Mouse (Mus musculus) forebrain, embryonic 13.5 days (tissue): ENCODE measurements around the gene Kiz. TPM values are rescaled to one million over a fixed set of nuclear protein-coding genes. Genes with fewer than 3 reads are reported as not detected.

Experiments
- ATAC-seq: fragments of 200-750 bp; cut with Nextera tagmentation; 2 replicates; pipeline ENCODE4 v1.8.0; 2017
- H3K27ac ChIP-seq: fragments of 300-500 bp; sonication (generic); 2 replicates; pipeline ENCODE4 v1.5.1; 2015; ENCODE audit warnings: inconsistent platforms, mild to moderate bottlenecking, moderate library complexity
- H3K27me3 ChIP-seq: fragments of 300-500 bp; sonication (generic); 2 replicates; pipeline ENCODE4 v1.6.1; 2015; ENCODE audit warnings: mild to moderate bottlenecking, inconsistent platforms
- H3K36me3 ChIP-seq: fragments of 300-500 bp; sonication (generic); 2 replicates; pipeline ENCODE4 v1.6.1; 2015; ENCODE audit warnings: mild to moderate bottlenecking, inconsistent platforms; ENCODE audit not compliant: poor library complexity, severe bottlenecking
- H3K4me1 ChIP-seq: fragments of 300-500 bp; sonication (generic); 2 replicates; pipeline ENCODE4 v1.6.1; 2015; ENCODE audit warnings: inconsistent platforms
- H3K4me2 ChIP-seq: fragments of 300-500 bp; sonication (generic); 2 replicates; pipeline ENCODE4 v1.6.1; 2015; ENCODE audit warnings: inconsistent platforms, mild to moderate bottlenecking, moderate library complexity
- H3K4me3 ChIP-seq: fragments of 300-500 bp; sonication (generic); 2 replicates; pipeline ENCODE4 v1.5.1; 2015; ENCODE audit warnings: mild to moderate bottlenecking, inconsistent platforms
- H3K9ac ChIP-seq: fragments of 300-500 bp; sonication (generic); 2 replicates; pipeline ENCODE4 v1.6.1; 2015; ENCODE audit warnings: mild to moderate bottlenecking, inconsistent platforms
- H3K9me3 ChIP-seq: fragments of 300-500 bp; sonication (generic); replicated peaks from 2 replicates; pipeline ENCODE4 v1.6.1; 2016; ENCODE audit warnings: inconsistent platforms
- WGBS: fragments of 180-500 bp; shearing (Covaris S2); methylation state at CpG from one replicate; pipeline ENCODE4 v1.1.7; 2015; 5-methylcytosine and 5-hydroxymethylcytosine counted together
- polyA plus RNA-seq: library from polyadenylated mRNA; unstranded; fragments of >200 nt; fragmentation: Nextera tagmentation; extraction: Ambion mirVana; gene quantifications from 2 replicates; pipeline ENCODE4 v1.2.1, GENCODE M21; 2015

Kiz gene
- polyA plus RNA-seq: 28.0 and 28.1 TPM in 2 replicates

GRCm38 (mm10) chr2:146855599-146856039, at the start of gene Kiz:
TSS of gene Kiz (plus strand) at chr2:146855864.
- ATAC-seq: peak; percentile 99
- H3K9me3 ChIP-seq: no peaks in the 10 kb centered on the region
- under 1% methylated on average over 31 of the region's 32 CpGs for WGBS
- H3K4me3 ChIP-seq: peak within 1 kb of the TSS; percentile 68
- H3K4me1 ChIP-seq: no peaks in the 10 kb centered on the region
- no peaks in the 10 kb centered on the region for H3K27me3 ChIP-seq
- peak within 1 kb of the TSS; percentile 82 for H3K4me2 ChIP-seq
- peak within 1 kb of the TSS; percentile 79 for H3K9ac ChIP-seq
- no peaks in the 10 kb centered on the region for H3K36me3 ChIP-seq
- peak within 1 kb of the TSS; percentile 78 for H3K27ac ChIP-seq

DNA sequence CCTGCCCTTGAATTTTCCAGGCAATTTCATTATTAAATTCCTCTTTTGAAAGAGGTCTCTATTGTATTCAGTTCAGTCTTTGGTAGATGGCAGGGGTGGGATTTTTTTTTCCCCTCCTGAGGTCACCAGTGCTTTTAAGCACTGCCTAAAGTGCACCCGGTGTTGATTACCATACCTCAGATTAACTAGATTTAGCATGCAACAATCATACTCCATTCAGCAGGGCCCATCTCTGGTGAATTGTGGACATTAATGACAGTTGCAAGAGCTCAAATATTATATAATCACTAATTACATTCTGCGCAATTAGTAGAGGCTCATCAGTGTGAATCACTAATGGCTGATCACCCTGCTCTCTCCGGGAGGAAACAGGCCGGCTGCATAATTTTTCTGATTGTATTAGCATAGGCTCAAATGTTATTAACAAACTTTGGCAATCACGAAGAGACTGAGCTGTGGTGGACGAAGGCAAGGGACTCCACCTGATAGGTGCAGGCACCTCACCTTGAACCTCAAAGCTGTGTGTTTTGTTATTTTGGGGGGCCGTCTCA, 45.9 kb upstream of the Kiz start:
- ATAC-seq: peak; percentile 65; the same call in 1 of the 2 replicates
- H3K9me3 ChIP-seq: no peaks in the 10 kb centered on the region

DNA sequence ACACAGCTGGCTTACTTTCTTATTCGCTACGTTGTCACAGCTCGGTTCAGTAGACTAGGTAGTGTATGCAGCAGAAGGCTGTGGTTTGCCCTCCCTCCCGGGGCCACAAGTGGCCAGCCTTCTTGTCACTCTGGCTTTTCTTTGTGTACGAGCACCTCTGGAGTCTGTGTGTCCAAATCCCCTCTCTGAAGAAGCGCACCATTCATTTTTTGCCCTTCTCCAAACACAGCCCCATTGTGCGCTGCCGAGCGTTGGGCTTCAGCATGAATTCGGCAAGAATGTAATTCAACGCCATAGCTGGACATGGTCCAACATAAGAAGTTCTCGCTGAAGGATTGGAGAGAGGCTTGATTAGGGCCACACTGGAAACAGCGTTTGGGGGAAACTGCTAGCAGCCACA, 45.0 kb upstream of the Kiz start:
- Histone ChIP-seq H3K27ac (no peak overlapping the region), H3K4me3 (no peak overlapping the region), H3K4me2 (peak overlapping the region; percentile 31), H3K4me1 (peaks cover 15% of the 10 kb centered on the region), H3K9me3 (no peaks in the 10 kb centered on the region), H3K36me3 (no peaks in the 10 kb centered on the region), H3K27me3 (0 out of 2 replicates have a peak, but pooled peaks cover 2% of the 10 kb centered on the region), H3K9ac (no peak overlapping the region)
- 17% methylated on average over 13 of the region's 13 CpGs for WGBS
- ATAC-seq: peak; percentile 62; the same call in 1 of the 2 replicates

More for the DNA sequence above, 45.9 kb upstream of the Kiz start:
- 64% methylated on average over 7 of the region's 7 CpGs for WGBS
- Histone ChIP-seq H3K4me3 (no peak overlapping the region), H3K36me3 (no peaks in the 10 kb centered on the region), H3K4me2 (no peak overlapping the region), H3K4me1 (peaks cover 15% of the 10 kb centered on the region), H3K27ac (no peak overlapping the region), H3K9ac (no peak overlapping the region), H3K27me3 (0 out of 2 replicates have a peak, but pooled peaks cover 2% of the 10 kb centered on the region)

GRCm38 (mm10) chr2:146814978-146815377, 40.7 kb upstream of the Kiz start:
- Histone ChIP-seq H3K36me3 (no peaks in the 10 kb centered on the region), H3K27ac (no peak overlapping the region), H3K9me3 (no peaks in the 10 kb centered on the region), H3K4me2 (no peak overlapping the region), H3K4me1 (peaks cover 9% of the 10 kb centered on the region; the same call in 1 of the 2 replicates), H3K9ac (no peak overlapping the region), H3K27me3 (no peaks in the 10 kb centered on the region), H3K4me3 (no peak overlapping the region)
- ATAC-seq: peak; percentile 30; the same call in 1 of the 2 replicates
- WGBS: 89% methylated on average over 7 of the region's 7 CpGs

DNA sequence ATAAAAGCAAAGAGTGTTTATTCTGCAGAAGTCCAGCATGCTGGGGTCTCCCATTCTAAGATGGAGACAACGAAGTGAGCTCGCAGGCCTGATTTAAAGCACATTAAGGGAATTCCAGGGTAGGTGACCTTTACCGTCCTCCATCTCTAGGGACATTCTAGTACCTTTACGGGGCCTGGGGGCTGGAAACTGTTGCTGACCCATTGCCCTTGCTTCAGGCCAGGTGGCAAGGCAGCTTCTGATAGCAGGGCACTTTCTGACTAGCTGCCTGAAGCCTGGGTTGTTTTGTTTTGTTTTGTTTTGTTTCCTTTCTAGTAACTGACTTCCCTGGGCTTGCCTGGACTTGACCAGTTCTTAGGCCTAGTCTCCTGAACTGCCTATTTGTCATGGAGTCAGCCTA, 36.6 kb upstream of the Kiz start:
- Histone ChIP-seq H3K4me3 (no peak overlapping the region), H3K27ac (no peak overlapping the region), H3K36me3 (no peaks in the 10 kb centered on the region), H3K4me2 (no peak overlapping the region), H3K27me3 (peaks cover 6% of the 10 kb centered on the region), H3K9ac (no peak overlapping the region), H3K4me1 (peaks cover 12% of the 10 kb centered on the region), H3K9me3 (no peaks in the 10 kb centered on the region)
- ATAC-seq: no peak
- WGBS: 95% methylated on average over 4 of the region's 4 CpGs

DNA sequence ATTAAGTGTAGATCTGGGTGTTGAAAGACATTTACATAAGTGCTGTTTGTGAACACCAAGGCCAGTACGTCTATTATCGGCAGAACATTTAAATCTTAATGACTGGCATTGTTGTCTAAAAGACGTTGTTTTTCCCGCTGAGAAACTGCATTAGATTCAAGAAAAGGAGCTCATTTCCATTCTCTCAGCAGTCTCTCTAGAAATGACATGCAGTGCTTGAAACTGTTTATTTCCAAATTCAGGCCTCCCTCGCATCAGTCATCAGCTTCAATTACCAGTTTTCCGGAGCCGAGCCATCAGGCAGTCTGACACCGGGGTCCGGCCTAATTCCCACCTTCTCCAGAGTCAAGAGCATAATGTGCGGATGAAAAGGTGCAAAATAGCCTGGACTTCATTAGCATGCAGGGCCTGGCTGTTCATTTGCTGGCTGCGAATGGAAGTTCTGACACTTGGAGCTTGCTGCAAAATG, 32.1 kb upstream of the Kiz start:
- no peaks in the 10 kb centered on the region for H3K9me3 ChIP-seq
- peaks cover 32% of the 10 kb centered on the region for H3K27me3 ChIP-seq
- no peak overlapping the region for H3K27ac ChIP-seq
- ATAC-seq: peak; percentile 74
- 14% methylated on average over 11 of the region's 11 CpGs for WGBS
- peaks cover 14% of the 10 kb centered on the region for H3K4me1 ChIP-seq
- H3K36me3 ChIP-seq: no peaks in the 10 kb centered on the region
- H3K9ac ChIP-seq: no peak overlapping the region
- H3K4me2 ChIP-seq: peak overlapping the region; percentile 15; the same call in 1 of the 2 replicates
- H3K4me3 ChIP-seq: no peak overlapping the region

DNA sequence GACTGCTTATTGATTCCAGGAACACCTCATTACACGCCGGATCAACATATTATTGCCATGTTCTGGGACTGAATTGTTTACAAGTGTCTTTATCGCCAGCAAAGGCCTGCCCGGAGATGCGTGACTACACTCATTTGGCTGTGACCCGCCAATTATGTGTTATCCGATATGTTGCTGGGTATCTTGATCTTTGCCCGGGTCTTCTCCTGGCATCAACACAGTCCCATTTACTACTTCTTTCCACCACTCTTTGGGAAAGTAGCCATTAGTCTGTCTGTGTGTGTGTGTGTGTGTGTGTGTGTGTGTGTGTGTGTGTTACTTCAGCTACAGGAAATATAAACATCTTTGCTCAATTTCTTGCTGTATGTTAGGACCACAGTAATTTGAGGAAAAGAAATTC, 31.6 kb upstream of the Kiz start:
- peak; percentile 27 for ATAC-seq
- 47% methylated on average over 8 of the region's 8 CpGs for WGBS
- peaks cover 37% of the 10 kb centered on the region for H3K27me3 ChIP-seq

GRCm38 (mm10) chr2:146828006-146828405, 27.7 kb upstream of the Kiz start:
- peaks cover 70% of the 10 kb centered on the region for H3K27me3 ChIP-seq
- no peak overlapping the region for H3K27ac ChIP-seq

More for the DNA sequence above, 31.6 kb upstream of the Kiz start:
- H3K36me3 ChIP-seq: no peaks in the 10 kb centered on the region
- no peak overlapping the region for H3K4me3 ChIP-seq
- peak overlapping the region; percentile 10; the same call in 1 of the 2 replicates for H3K27ac ChIP-seq
- peaks cover 14% of the 10 kb centered on the region for H3K4me1 ChIP-seq
- H3K9me3 ChIP-seq: no peaks in the 10 kb centered on the region
- H3K9ac ChIP-seq: no peak overlapping the region
- H3K4me2 ChIP-seq: peak overlapping the region; percentile 15; the same call in 1 of the 2 replicates

DNA sequence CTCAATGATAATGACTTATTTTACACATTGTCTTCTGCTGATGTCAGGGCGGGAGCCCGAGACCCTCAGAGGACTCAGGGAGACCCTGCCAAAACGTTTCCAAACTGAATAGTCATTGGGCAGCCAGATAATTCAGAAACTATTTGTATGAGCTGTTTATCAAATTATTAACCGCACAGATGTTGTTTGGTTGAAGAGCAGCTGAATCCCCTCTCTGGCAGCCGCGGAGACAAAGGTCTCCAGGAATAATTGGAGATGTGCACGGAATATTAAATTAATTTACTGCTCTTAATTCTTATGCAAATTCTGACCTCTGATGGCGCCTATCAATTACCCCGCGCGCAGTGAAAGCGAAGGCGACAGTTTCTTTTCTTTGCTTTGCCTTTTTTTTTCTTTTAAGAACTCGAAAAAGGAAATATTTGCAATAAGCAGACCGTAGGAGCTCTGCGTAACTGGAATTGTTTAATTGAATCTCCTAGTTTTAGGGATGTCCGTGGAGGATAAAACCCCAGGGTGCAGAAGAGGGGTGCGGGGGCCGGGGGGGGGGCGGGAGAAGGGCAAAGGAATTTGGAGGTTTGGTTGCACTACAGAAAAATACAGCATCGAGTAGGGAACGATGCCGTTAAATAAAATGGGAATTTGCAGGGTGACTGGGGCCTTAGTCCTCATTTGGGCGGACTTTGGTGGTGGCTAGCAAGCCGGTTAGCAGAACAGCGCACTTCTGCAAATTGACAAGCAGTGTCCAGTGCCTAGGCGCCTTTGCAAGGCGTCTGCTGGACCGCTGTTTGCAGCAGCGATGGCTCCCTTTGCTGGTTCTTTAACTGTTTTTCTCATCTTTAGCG, 22.2 kb upstream of the Kiz start:
- ATAC-seq: peak; percentile 25; the same call in 1 of the 2 replicates
- Histone ChIP-seq H3K27me3 (peaks cover 96% of the 10 kb centered on the region), H3K9me3 (no peaks in the 10 kb centered on the region), H3K4me1 (peaks cover 51% of the 10 kb centered on the region), H3K4me2 (peak overlapping the region; percentile 60), H3K36me3 (no peaks in the 10 kb centered on the region), H3K27ac (peak overlapping the region; percentile 80), H3K9ac (peak overlapping the region; percentile 62), H3K4me3 (peak overlapping the region; percentile 29)
- under 1% methylated on average over 31 of the region's 31 CpGs for WGBS

More at GRCm38 (mm10) chr2:146828006-146828405, 27.7 kb upstream of the Kiz start:
- Histone ChIP-seq H3K4me1 (peaks cover 23% of the 10 kb centered on the region), H3K36me3 (no peaks in the 10 kb centered on the region), H3K9ac (no peak overlapping the region), H3K9me3 (no peaks in the 10 kb centered on the region), H3K4me3 (no peak overlapping the region), H3K4me2 (no peak overlapping the region)
- ATAC-seq: no peak
- 86% methylated on average over 4 of the region's 4 CpGs for WGBS

GRCm38 (mm10) chr2:146834064-146834313, 21.7 kb upstream of the Kiz start:
- no peaks in the 10 kb centered on the region for H3K36me3 ChIP-seq
- peaks cover 54% of the 10 kb centered on the region for H3K4me1 ChIP-seq
- peak overlapping the region; percentile 62 for H3K9ac ChIP-seq
- H3K4me3 ChIP-seq: peak overlapping the region; percentile 29
- H3K4me2 ChIP-seq: peak overlapping the region; percentile 60
- H3K27me3 ChIP-seq: peaks cover 96% of the 10 kb centered on the region
- peak overlapping the region; percentile 80 for H3K27ac ChIP-seq
- 2% methylated on average over 5 of the region's 5 CpGs for WGBS
- no peak for ATAC-seq
- H3K9me3 ChIP-seq: no peaks in the 10 kb centered on the region

DNA sequence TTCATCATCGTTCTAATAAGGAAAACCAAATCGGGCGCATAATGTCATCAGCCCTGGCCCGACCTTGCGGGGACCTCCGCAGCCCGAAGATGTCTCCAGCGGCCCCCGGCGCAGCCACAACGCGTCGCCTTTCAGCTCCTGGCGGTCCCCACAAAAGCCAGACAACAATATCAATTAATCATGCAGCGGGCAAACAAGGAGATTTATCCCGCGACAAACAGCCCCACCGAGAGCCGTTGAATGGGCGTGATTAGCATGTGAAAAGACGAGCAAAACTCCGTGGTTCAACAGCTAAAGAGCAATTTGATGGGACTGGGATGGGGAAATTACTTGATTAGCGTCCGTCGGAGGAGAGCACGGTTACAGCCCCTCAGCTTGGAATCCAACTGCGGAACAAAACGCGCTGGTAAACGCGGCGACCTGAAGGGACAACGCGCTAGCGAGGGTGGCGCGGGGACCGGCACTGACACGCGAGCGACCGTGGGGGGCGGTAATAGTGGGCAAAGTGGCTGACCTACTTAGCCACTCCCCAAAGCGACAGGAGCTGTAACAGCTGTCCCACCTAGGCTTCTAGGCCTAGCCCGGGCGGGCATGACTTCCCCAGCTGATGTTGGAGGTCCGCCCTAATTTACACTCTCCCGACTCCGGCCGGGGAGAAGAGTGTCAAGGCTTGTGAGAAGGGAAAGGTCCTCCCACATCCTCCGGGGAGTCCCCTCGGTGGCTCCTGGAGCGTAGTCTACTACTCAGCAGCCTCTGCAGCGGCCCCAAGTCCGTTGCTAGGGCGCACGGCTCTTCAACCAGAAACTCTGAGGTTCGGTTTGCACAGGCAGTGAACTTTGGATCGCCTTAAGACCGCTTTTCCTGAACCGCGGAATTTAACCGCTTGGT, 21.1 kb upstream of the Kiz start:
- Histone ChIP-seq H3K4me1 (peaks cover 58% of the 10 kb centered on the region), H3K27me3 (peaks cover 96% of the 10 kb centered on the region), H3K36me3 (no peaks in the 10 kb centered on the region), H3K9me3 (no peaks in the 10 kb centered on the region), H3K9ac (peak overlapping the region; percentile 62), H3K4me2 (peak overlapping the region; percentile 60), H3K4me3 (peak overlapping the region; percentile 29), H3K27ac (peak overlapping the region; percentile 80)
- ATAC-seq: peak; percentile 81
- under 1% methylated on average over 63 of the region's 63 CpGs for WGBS
